ENCODE assay signal across 8 mouse cellular contexts in genomic region chr11:73049335-73049734, GRCm38 (mm10). TPM values are rescaled to one million over a fixed set of nuclear protein-coding genes. Genes with fewer than 3 reads are reported as not detected.
DNase-seq lines count a peak whose midpoint lies in the region; ATAC-seq and TF ChIP-seq lines count a peak whose summit lies in the region.

No protein-coding gene starts in this region.

- DNase-seq in fibroblast of lung, adult 2 months (ENCODE audit: low read depth) = peak; percentile 68
- peak; percentile 77 to 89 for DNase-seq in kidney, postnatal 25 days
- peak; percentile 86 for DNase-seq in testis, postnatal 10 days (ENCODE audit: low spot score)

- H3K36me3 ChIP-seq in ES-Bruce4 (ENCODE audit: control insufficient read depth, insufficient read depth, low read length, poor library complexity, severe bottlenecking) = peaks cover 16% of the 10 kb centered on the region
- H3K36me3 ChIP-seq in heart, embryonic 15.5 days = peaks cover 35% of the 10 kb centered on the region
- H3K36me3 ChIP-seq in liver, embryonic 16.5 days (ENCODE audit: control insufficient read depth, insufficient read depth) = peaks cover 24% of the 10 kb centered on the region
- H3K36me3 ChIP-seq in neural tube, embryonic 13.5 days = peaks cover 36% of the 10 kb centered on the region

- no peaks in the 10 kb centered on the region for H3K27me3 ChIP-seq in ES-Bruce4 (ENCODE audit: control insufficient read depth, insufficient read depth, low read length, poor library complexity, severe bottlenecking)
- no peaks in the 10 kb centered on the region for H3K27me3 ChIP-seq in heart, embryonic 15.5 days
- no peaks in the 10 kb centered on the region for H3K27me3 ChIP-seq in liver, embryonic 16.5 days (ENCODE audit: control insufficient read depth, insufficient read depth, low read depth, low read length)
- no peaks in the 10 kb centered on the region for H3K27me3 ChIP-seq in neural tube, embryonic 13.5 days

- H3K9ac ChIP-seq in ES-Bruce4 (ENCODE audit: low read depth, poor library complexity, severe bottlenecking) = peak overlapping the region; percentile 99
- 0 out of 2 replicates have a peak overlapping the region, but pooled peaks have one; percentile 97 for H3K9ac ChIP-seq in heart, embryonic 15.5 days
- H3K9ac ChIP-seq in liver, embryonic 16.5 days (ENCODE audit: low read depth, low read length) = peak overlapping the region; percentile 97; the same call in 1 of the 2 replicates
- H3K9ac ChIP-seq in neural tube, embryonic 13.5 days = peak overlapping the region; percentile 95

- peak overlapping the region; percentile 71 for H3K4me2 ChIP-seq in heart, embryonic 15.5 days
- peak overlapping the region; percentile 81 for H3K4me2 ChIP-seq in liver, embryonic 16.5 days (ENCODE audit: low read depth, low read length)
- H3K4me2 ChIP-seq in neural tube, embryonic 13.5 days = peak overlapping the region; percentile 87

- TF ChIP-seq CTCF in ES-Bruce4 (IDR thresholded peaks at IDR 0.05; ENCODE audit: low read depth, low read length) = peak; percentile 68

- no peak for ATAC-seq in heart, embryonic 15.5 days (replicated peaks; ENCODE audit: insufficient number of reproducible peaks, insufficient read depth, low FRiP score, low read depth)
- ATAC-seq in liver, embryonic 16.5 days (ENCODE audit: low read depth) = no peak
- ATAC-seq in neural tube, embryonic 13.5 days (ENCODE audit: low read depth) = no peak

- no peak overlapping the region for H3K27ac ChIP-seq in ES-Bruce4 (ENCODE audit: insufficient read depth, low read length)
- no peak overlapping the region for H3K27ac ChIP-seq in brown adipose tissue, adult 24 weeks (replicated peaks; ENCODE audit: low read depth, low read length)
- H3K27ac ChIP-seq in heart, embryonic 15.5 days = peak overlapping the region; percentile 49
- H3K27ac ChIP-seq in liver, embryonic 16.5 days (ENCODE audit: low read length) = peak overlapping the region; percentile 5; the same call in 1 of the 2 replicates
- peak overlapping the region; percentile 62 for H3K27ac ChIP-seq in neural tube, embryonic 13.5 days (replicated peaks)

- 4% methylated on average over 4 of the region's 4 CpGs for WGBS in heart, embryonic 15.5 days
- WGBS in liver, embryonic 16.5 days (ENCODE audit: insufficient replicate concordance) = 5% methylated on average over 4 of the region's 4 CpGs
- WGBS in neural tube, embryonic 13.5 days = 9% methylated on average over 4 of the region's 4 CpGs

- H3K4me1 ChIP-seq in ES-Bruce4 (ENCODE audit: control insufficient read depth, insufficient read depth, low read length) = peaks cover 2% of the 10 kb centered on the region
- no peaks in the 10 kb centered on the region for H3K4me1 ChIP-seq in brown adipose tissue, adult 24 weeks (ENCODE audit: control insufficient read depth, insufficient read depth, insufficient read length, low read length)
- peaks cover 19% of the 10 kb centered on the region for H3K4me1 ChIP-seq in heart, embryonic 15.5 days (replicated peaks)
- H3K4me1 ChIP-seq in liver, embryonic 16.5 days (ENCODE audit: control insufficient read depth, low read depth, low read length) = peaks cover 14% of the 10 kb centered on the region
- H3K4me1 ChIP-seq in neural tube, embryonic 13.5 days (replicated peaks) = peaks cover 17% of the 10 kb centered on the region

- TF ChIP-seq POLR2A in ES-Bruce4 (IDR thresholded peaks at IDR 0.05; ENCODE audit: insufficient read depth, low read length) = no peak

- no peak for TF ChIP-seq EP300 in ES-Bruce4 (IDR thresholded peaks at IDR 0.05; ENCODE audit: insufficient read depth, low read depth, low read length)

- H3K4me3 ChIP-seq in ES-Bruce4 (ENCODE audit: low read depth, low read length) = no peak overlapping the region
- peak overlapping the region; percentile 18; the same call in 1 of the 2 replicates for H3K4me3 ChIP-seq in brown adipose tissue, adult 24 weeks (ENCODE audit: insufficient read depth, low read depth, low read length)
- peak overlapping the region; percentile 91 for H3K4me3 ChIP-seq in heart, embryonic 15.5 days
- H3K4me3 ChIP-seq in liver, embryonic 16.5 days (ENCODE audit: low read depth, low read length) = peak overlapping the region; percentile 95
- H3K4me3 ChIP-seq in neural tube, embryonic 13.5 days = peak overlapping the region; percentile 93

- no peaks in the 10 kb centered on the region for H3K9me3 ChIP-seq in ES-Bruce4 (replicated peaks; ENCODE audit: control insufficient read depth, insufficient read depth, low read length, poor library complexity, severe bottlenecking)
- no peaks in the 10 kb centered on the region for H3K9me3 ChIP-seq in heart, embryonic 15.5 days (replicated peaks)
- H3K9me3 ChIP-seq in liver, embryonic 16.5 days (replicated peaks; ENCODE audit: control insufficient read depth, low read length) = no peaks in the 10 kb centered on the region
- H3K9me3 ChIP-seq in neural tube, embryonic 13.5 days = no peaks in the 10 kb centered on the region

RNA-seq across cellular contexts. Expression of gene Ncbp3, which starts 1.8 kb away (rescaled TPM):
- polyA plus RNA-seq in ES-Bruce4 (2011; ENCODE audit: insufficient read depth, insufficient read length, low read depth, missing spikeins) = 17.9 TPM in 2 replicates
- polyA plus RNA-seq in brown adipose tissue, adult 24 weeks (2012; ENCODE audit: insufficient read depth, insufficient read length, missing spikeins) = 2.3 and 2.7 TPM in 2 replicates
- polyA plus RNA-seq in heart, embryonic 15.5 days (2015; fragmentation: Nextera tagmentation; extraction: Ambion mirVana) = 9.5 and 10.1 TPM in 2 replicates
- polyA plus RNA-seq in liver, embryonic 16.5 days (2015; fragmentation: Nextera tagmentation; extraction: Ambion mirVana) = 4.2 and 4.3 TPM in 2 replicates
- polyA plus RNA-seq in neural tube, embryonic 13.5 days (2015; fragmentation: Nextera tagmentation; extraction: Ambion mirVana) = 11.6 and 14.1 TPM in 2 replicates

RNA-seq across cellular contexts. Expression of gene Camkk1, which starts 30.5 kb away (rescaled TPM):
- 3.0 and 3.1 TPM in 2 replicates for polyA plus RNA-seq in ES-Bruce4 (2011; ENCODE audit: insufficient read depth, insufficient read length, low read depth, missing spikeins)
- polyA plus RNA-seq in brown adipose tissue, adult 24 weeks (2012; ENCODE audit: insufficient read depth, insufficient read length, missing spikeins) = not detected in 2 replicates
- 2.7 and 4.0 TPM in 2 replicates for polyA plus RNA-seq in heart, embryonic 15.5 days (2015; fragmentation: Nextera tagmentation; extraction: Ambion mirVana)
- polyA plus RNA-seq in liver, embryonic 16.5 days (2015; fragmentation: Nextera tagmentation; extraction: Ambion mirVana) = 0.76 and 0.86 TPM in 2 replicates
- polyA plus RNA-seq in neural tube, embryonic 13.5 days (2015; fragmentation: Nextera tagmentation; extraction: Ambion mirVana) = 18.7 and 20.9 TPM in 2 replicates

RNA-seq across cellular contexts. Expression of gene Itgae, which starts 41.0 kb away (rescaled TPM):
- 0.29 and 0.78 TPM in 2 replicates for polyA plus RNA-seq in ES-Bruce4 (2011; ENCODE audit: insufficient read depth, insufficient read length, low read depth, missing spikeins)
- polyA plus RNA-seq in brown adipose tissue, adult 24 weeks (2012; ENCODE audit: insufficient read depth, insufficient read length, missing spikeins) = 1.8 and 2.4 TPM in 2 replicates
- polyA plus RNA-seq in heart, embryonic 15.5 days (2015; fragmentation: Nextera tagmentation; extraction: Ambion mirVana) = 0.30 and 1.8 TPM in 2 replicates
- 0.26 and 0.34 TPM in 2 replicates for polyA plus RNA-seq in liver, embryonic 16.5 days (2015; fragmentation: Nextera tagmentation; extraction: Ambion mirVana)
- polyA plus RNA-seq in neural tube, embryonic 13.5 days (2015; fragmentation: Nextera tagmentation; extraction: Ambion mirVana) = 0.14 and 0.17 TPM in 2 replicates

RNA-seq across cellular contexts. Expression of gene P2rx1, which starts 50.4 kb away (rescaled TPM):
- not detected in 2 replicates for polyA plus RNA-seq in ES-Bruce4 (2011; ENCODE audit: insufficient read depth, insufficient read length, low read depth, missing spikeins)
- 0.40 and 1.9 TPM in 2 replicates for polyA plus RNA-seq in brown adipose tissue, adult 24 weeks (2012; ENCODE audit: insufficient read depth, insufficient read length, missing spikeins)
- 1.7 and 2.9 TPM in 2 replicates for polyA plus RNA-seq in heart, embryonic 15.5 days (2015; fragmentation: Nextera tagmentation; extraction: Ambion mirVana)
- 5.5 and 6.6 TPM in 2 replicates for polyA plus RNA-seq in liver, embryonic 16.5 days (2015; fragmentation: Nextera tagmentation; extraction: Ambion mirVana)
- polyA plus RNA-seq in neural tube, embryonic 13.5 days (2015; fragmentation: Nextera tagmentation; extraction: Ambion mirVana) = 0.38 and 0.96 TPM in 2 replicates

Comparison
In these comparisons a context has a peak if more than half of its experiments do, and no peak if none do; other contexts are left out.
1. H3K27ac ChIP-seq: peak in heart, embryonic 15.5 days (single experiment), liver, embryonic 16.5 days (single experiment) and neural tube, embryonic 13.5 days (single experiment); none in ES-Bruce4 (single experiment) and brown adipose tissue, adult 24 weeks (single experiment).
2. Peak in every context shown above with its lines, with median percentiles within 50 percentile points of each other: H3K9ac ChIP-seq, DNase-seq and H3K4me2 ChIP-seq.